ENCODE assay signal across 8 mouse cellular contexts in the genomic region with DNA sequence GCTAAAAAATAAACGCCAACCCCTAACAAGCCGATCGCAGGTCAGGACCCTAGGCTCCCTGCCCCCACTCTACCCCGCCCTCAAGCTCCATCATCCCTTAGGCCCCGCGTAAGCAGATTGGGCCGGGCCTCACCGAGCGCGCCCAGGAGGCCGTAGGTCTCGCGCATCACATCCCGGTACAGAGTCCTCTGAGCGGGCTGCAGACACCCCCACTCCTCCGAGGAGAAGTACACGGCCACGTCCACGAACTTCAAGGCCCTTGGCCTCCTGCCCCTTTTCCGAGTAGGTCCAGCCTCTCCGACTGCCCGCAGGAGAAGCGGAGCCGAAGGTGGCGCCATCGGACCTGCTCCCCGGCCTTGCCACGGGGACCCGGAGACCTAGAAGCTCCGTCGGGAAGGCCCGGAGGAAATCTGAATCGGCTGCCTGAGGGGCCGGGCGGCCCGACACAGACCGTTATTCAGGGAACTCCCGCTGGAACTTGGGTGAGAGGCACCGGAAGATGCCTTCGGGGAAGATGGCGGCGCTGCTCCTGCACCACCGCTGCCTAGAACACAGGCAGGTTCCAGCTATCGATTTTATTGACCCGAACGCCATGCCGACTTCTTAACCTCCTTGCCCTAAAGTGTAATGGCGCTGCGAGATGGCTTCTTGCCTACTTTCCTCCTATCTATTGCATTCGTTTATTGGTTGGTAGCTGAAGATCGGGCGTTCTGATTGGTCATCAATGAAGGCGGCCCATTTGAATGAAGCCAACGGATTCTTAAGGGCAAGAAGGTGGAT. TPM values are rescaled to one million over a fixed set of nuclear protein-coding genes. Genes with fewer than 3 reads are reported as not detected.
DNase-seq lines count a peak whose midpoint lies in the region; ATAC-seq and TF ChIP-seq lines count a peak whose summit lies in the region.

Zfp689 (minus strand) TSS at position 638 of the 780 bp plus-strand sequence.

- in situ Hi-C loops in Patski (cut with MboI; ENCODE audit: low pct_unique_long_range_greater_than_20kb) = no loop called here

- CTCF ChIA-PET in Patski (lab: Charles Lee) = no interaction called here

- H3K27me3 ChIP-seq in Patski = no peaks in the 10 kb centered on the region
- no peaks in the 10 kb centered on the region for H3K27me3 ChIP-seq in hindbrain, embryonic 13.5 days

- peak; percentile 50 for ATAC-seq in Patski
- peak; percentile 91 for ATAC-seq in hindbrain, embryonic 13.5 days (ENCODE audit: low FRiP score)

- H3K4me1 ChIP-seq in hindbrain, embryonic 13.5 days (replicated peaks) = peaks cover 50% of the 10 kb centered on the region

- H3K4me2 ChIP-seq in hindbrain, embryonic 13.5 days = peak within 1 kb of the TSS; percentile 85

- H3K36me3 ChIP-seq in hindbrain, embryonic 13.5 days = peaks cover 52% of the 10 kb centered on the region

- TF ChIP-seq CTCF in Patski (IDR thresholded peaks at IDR 0.05) = no peak

- peak within 1 kb of the TSS; percentile 98 for H3K27ac ChIP-seq in hindbrain, embryonic 13.5 days

- H3K9me3 ChIP-seq in hindbrain, embryonic 13.5 days = no peaks in the 10 kb centered on the region

- H3K9ac ChIP-seq in hindbrain, embryonic 13.5 days = peak within 1 kb of the TSS; percentile 94

- peak within 1 kb of the TSS; percentile 93 for H3K4me3 ChIP-seq in hindbrain, embryonic 13.5 days

- under 1% methylated on average over 54 of the region's 54 CpGs for WGBS in hindbrain, embryonic 13.5 days

- POLR2A ChIA-PET in Patski (lab: Charles Lee) = interaction anchor here (0.6 to 1.9 kb wide), 5 partner anchors 11 to 28 kb away, joined by 3 to 9 read pairs (median 4); partner anchors contain the start of genes Prr14 and Zfp688

- peak; percentile 87 for DNase-seq in Patski (ENCODE audit: low read depth, low spot score)
- peak; percentile 96 for DNase-seq in cerebellum, postnatal 14 days
- DNase-seq in frontal cortex, postnatal 14 days (ENCODE audit: low spot score in 2 of 2) = peak; percentile 93 to 95
- DNase-seq in layer of hippocampus, postnatal 25 days (ENCODE audit: extremely low spot score in 1 of 2, low spot score in 1 of 2) = peak; percentile 73 to 84
- DNase-seq in lung, postnatal 25 days (ENCODE audit: low spot score) = peak; percentile 97
- peak; percentile 97 for DNase-seq in retina, embryonic 14.5 days (ENCODE audit: low spot score)
- DNase-seq in thymus, postnatal 4 days = peak; percentile 86

RNA-seq across cellular contexts. Expression of gene Zfp689, which starts in this region (rescaled TPM):
- 5.9 TPM for polyA plus RNA-seq in Patski (2021)
- 15.0 and 16.2 TPM in 2 replicates for polyA plus RNA-seq in hindbrain, embryonic 13.5 days (2015; fragmentation: Nextera tagmentation; extraction: Ambion mirVana)
- 1 to 10 TPM; 6.6 to 6.7 TPM for total RNA-seq in layer of hippocampus, postnatal 25 days (2021)

Comparison
In these comparisons a context has a peak if more than half of its experiments do, and no peak if none do; other contexts are left out.
1. Peak in every context shown above with its lines: DNase-seq, ATAC-seq, H3K4me3 ChIP-seq and H3K27ac ChIP-seq.